Mouse (Mus musculus): Measurements from ENCODE around the gene Gpd2. TPM values are rescaled to one million over a fixed set of nuclear protein-coding genes. Genes with fewer than 3 reads are reported as not detected.

Gene Gpd2
- polyA plus RNA-seq, 1 experiment from 2014 or later, result 23.0 TPM

GRCm38 (mm10) chr2:57243987-57244386 lies 6.6 kb downstream of the Gpd2 start:
- Histone ChIP-seq H3K36me3 (replicated peaks; ENCODE audit: control insufficient read depth, insufficient read depth) (no peaks in the 10 kb centered on the region), H3K27ac (no peak overlapping the region), H3K4me3 (replicated peaks; ENCODE audit: low read length) (no peak overlapping the region), H3K4me2 (replicated peaks) (no peak overlapping the region), H3K27me3 (ENCODE audit: control insufficient read depth, insufficient read depth, low read length) (0 out of 2 replicates have a peak, but pooled peaks cover under 1% of the 10 kb centered on the region), H3K9ac (no peak overlapping the region), H3K9me3 (ENCODE audit: control insufficient read depth, low read length) (no peaks in the 10 kb centered on the region), H3K4me1 (replicated peaks; ENCODE audit: control insufficient read depth, insufficient read depth, low read length) (no peaks in the 10 kb centered on the region)
- DNase-seq (ENCODE audit: low spot score), result no peak
- 45% methylated on average over 5 of the region's 5 CpGs for WGBS
- no peak for ATAC-seq (ENCODE audit: low FRiP score)

- H3K27me3 ChIP-seq (ENCODE audit: control insufficient read depth, insufficient read depth, low read length), result no peaks in the 10 kb centered on the region
- H3K4me1 ChIP-seq (replicated peaks; ENCODE audit: control insufficient read depth, insufficient read depth, low read length), result no peaks in the 10 kb centered on the region
- no peak overlapping the region for H3K9ac ChIP-seq
- 94% methylated on average over 6 of the region's 6 CpGs for WGBS
- H3K9me3 ChIP-seq (ENCODE audit: control insufficient read depth, low read length), result no peaks in the 10 kb centered on the region
- H3K27ac ChIP-seq, result no peak overlapping the region
- ATAC-seq (ENCODE audit: low FRiP score), result no peak
- DNase-seq (ENCODE audit: low spot score), result no peak
- H3K4me2 ChIP-seq (replicated peaks), result no peak overlapping the region
- no peak overlapping the region for H3K4me3 ChIP-seq (replicated peaks; ENCODE audit: low read length)
- H3K36me3 ChIP-seq (replicated peaks; ENCODE audit: control insufficient read depth, insufficient read depth), result no peaks in the 10 kb centered on the region
Observed at GRCm38 (mm10) chr2:57245721-57246328, 8.4 kb downstream of the Gpd2 start.

GRCm38 (mm10) chr2:57250113-57250512 lies 12.7 kb downstream of the Gpd2 start:
- no peaks in the 10 kb centered on the region for H3K36me3 ChIP-seq (replicated peaks; ENCODE audit: control insufficient read depth, insufficient read depth)
- no peaks in the 10 kb centered on the region for H3K4me1 ChIP-seq (replicated peaks; ENCODE audit: control insufficient read depth, insufficient read depth, low read length)
- no peaks in the 10 kb centered on the region for H3K9me3 ChIP-seq (ENCODE audit: control insufficient read depth, low read length)
- no peak overlapping the region for H3K27ac ChIP-seq
- H3K4me3 ChIP-seq (replicated peaks; ENCODE audit: low read length), result no peak overlapping the region
- DNase-seq (ENCODE audit: low spot score) (no peak), ATAC-seq (ENCODE audit: low FRiP score) (no peak)
- WGBS, result 97% methylated on average over 3 of the region's 3 CpGs
- H3K4me2 ChIP-seq (replicated peaks), result no peak overlapping the region
- no peak overlapping the region for H3K9ac ChIP-seq
- no peaks in the 10 kb centered on the region for H3K27me3 ChIP-seq (ENCODE audit: control insufficient read depth, insufficient read depth, low read length)

- no peak for DNase-seq (ENCODE audit: low spot score)
- H3K9ac ChIP-seq, result no peak overlapping the region
- WGBS, result 89% methylated on average over 13 of the region's 13 CpGs
- H3K4me2 ChIP-seq (replicated peaks), result no peak overlapping the region
- no peak overlapping the region for H3K27ac ChIP-seq
- H3K4me1 ChIP-seq (replicated peaks; ENCODE audit: control insufficient read depth, insufficient read depth, low read length), result peaks cover 11% of the 10 kb centered on the region; the same call in 1 of the 2 replicates
- H3K27me3 ChIP-seq (ENCODE audit: control insufficient read depth, insufficient read depth, low read length), result no peaks in the 10 kb centered on the region
- no peak overlapping the region for H3K4me3 ChIP-seq (replicated peaks; ENCODE audit: low read length)
- no peak for ATAC-seq (ENCODE audit: low FRiP score)
- H3K36me3 ChIP-seq (replicated peaks; ENCODE audit: control insufficient read depth, insufficient read depth), result no peaks in the 10 kb centered on the region
- no peaks in the 10 kb centered on the region for H3K9me3 ChIP-seq (ENCODE audit: control insufficient read depth, low read length)
Observed at GRCm38 (mm10) chr2:57251636-57252317, 14.3 kb downstream of the Gpd2 start.

GRCm38 (mm10) chr2:57252542-57253301 lies 15.3 kb downstream of the Gpd2 start:
- no peak overlapping the region for H3K27ac ChIP-seq
- H3K9ac ChIP-seq, result no peak overlapping the region
- H3K4me3 ChIP-seq (replicated peaks; ENCODE audit: low read length), result no peak overlapping the region
- H3K4me1 ChIP-seq (replicated peaks; ENCODE audit: control insufficient read depth, insufficient read depth, low read length), result peaks cover 11% of the 10 kb centered on the region; the same call in 1 of the 2 replicates
- ATAC-seq (ENCODE audit: low FRiP score) (no peak), DNase-seq (ENCODE audit: low spot score) (no peak)
- H3K4me2 ChIP-seq (replicated peaks), result no peak overlapping the region
- H3K9me3 ChIP-seq (ENCODE audit: control insufficient read depth, low read length), result no peaks in the 10 kb centered on the region
- H3K36me3 ChIP-seq (replicated peaks; ENCODE audit: control insufficient read depth, insufficient read depth), result no peaks in the 10 kb centered on the region
- no peaks in the 10 kb centered on the region for H3K27me3 ChIP-seq (ENCODE audit: control insufficient read depth, insufficient read depth, low read length)
- 88% methylated on average over 10 of the region's 10 CpGs for WGBS

- Histone ChIP-seq H3K9me3 (ENCODE audit: control insufficient read depth, low read length) (no peaks in the 10 kb centered on the region), H3K4me1 (replicated peaks; ENCODE audit: control insufficient read depth, insufficient read depth, low read length) (peaks cover 11% of the 10 kb centered on the region; the same call in 1 of the 2 replicates), H3K27ac (no peak overlapping the region), H3K4me2 (replicated peaks) (no peak overlapping the region), H3K9ac (no peak overlapping the region), H3K27me3 (ENCODE audit: control insufficient read depth, insufficient read depth, low read length) (no peaks in the 10 kb centered on the region), H3K4me3 (replicated peaks; ENCODE audit: low read length) (no peak overlapping the region), H3K36me3 (replicated peaks; ENCODE audit: control insufficient read depth, insufficient read depth) (no peaks in the 10 kb centered on the region)
- ATAC-seq (ENCODE audit: low FRiP score), result no peak
- no peak for DNase-seq (ENCODE audit: low spot score)
- 91% methylated on average over 4 of the region's 4 CpGs for WGBS
Observed at GRCm38 (mm10) chr2:57254267-57254666, 16.8 kb downstream of the Gpd2 start.

GRCm38 (mm10) chr2:57255153-57255670 lies 17.8 kb downstream of the Gpd2 start:
- WGBS, result 69% methylated on average over 11 of the region's 11 CpGs
- ATAC-seq (ENCODE audit: low FRiP score) (no peak), DNase-seq (ENCODE audit: low spot score) (no peak)
- H3K9ac ChIP-seq, result no peak overlapping the region
- H3K9me3 ChIP-seq (ENCODE audit: control insufficient read depth, low read length), result no peaks in the 10 kb centered on the region
- H3K36me3 ChIP-seq (replicated peaks; ENCODE audit: control insufficient read depth, insufficient read depth), result no peaks in the 10 kb centered on the region
- no peaks in the 10 kb centered on the region for H3K27me3 ChIP-seq (ENCODE audit: control insufficient read depth, insufficient read depth, low read length)
- no peak overlapping the region for H3K4me3 ChIP-seq (replicated peaks; ENCODE audit: low read length)
- H3K4me2 ChIP-seq (replicated peaks), result no peak overlapping the region
- peaks cover 11% of the 10 kb centered on the region; the same call in 1 of the 2 replicates for H3K4me1 ChIP-seq (replicated peaks; ENCODE audit: control insufficient read depth, insufficient read depth, low read length)
- no peak overlapping the region for H3K27ac ChIP-seq

GRCm38 (mm10) chr2:57255836-57256235 lies 18.4 kb downstream of the Gpd2 start:
- ATAC-seq (ENCODE audit: low FRiP score) (no peak), DNase-seq (ENCODE audit: low spot score) (no peak)
- Histone ChIP-seq H3K9ac (no peak overlapping the region), H3K27me3 (ENCODE audit: control insufficient read depth, insufficient read depth, low read length) (no peaks in the 10 kb centered on the region), H3K4me3 (replicated peaks; ENCODE audit: low read length) (no peak overlapping the region), H3K9me3 (ENCODE audit: control insufficient read depth, low read length) (no peaks in the 10 kb centered on the region), H3K36me3 (replicated peaks; ENCODE audit: control insufficient read depth, insufficient read depth) (no peaks in the 10 kb centered on the region), H3K4me2 (replicated peaks) (no peak overlapping the region), H3K4me1 (replicated peaks; ENCODE audit: control insufficient read depth, insufficient read depth, low read length) (peaks cover 11% of the 10 kb centered on the region; the same call in 1 of the 2 replicates), H3K27ac (no peak overlapping the region)
- 49% methylated on average over 3 of the region's 3 CpGs for WGBS

GRCm38 (mm10) chr2:57256459-57256858 lies 19.0 kb downstream of the Gpd2 start:
- peaks cover 11% of the 10 kb centered on the region; the same call in 1 of the 2 replicates for H3K4me1 ChIP-seq (replicated peaks; ENCODE audit: control insufficient read depth, insufficient read depth, low read length)
- no peak overlapping the region for H3K27ac ChIP-seq
- H3K36me3 ChIP-seq (replicated peaks; ENCODE audit: control insufficient read depth, insufficient read depth), result no peaks in the 10 kb centered on the region
- 11% methylated on average over 6 of the region's 6 CpGs for WGBS
- no peak overlapping the region for H3K4me2 ChIP-seq (replicated peaks)
- ATAC-seq (ENCODE audit: low FRiP score) (no peak), DNase-seq (ENCODE audit: low spot score) (no peak)
- H3K9ac ChIP-seq, result no peak overlapping the region
- H3K9me3 ChIP-seq (ENCODE audit: control insufficient read depth, low read length), result no peaks in the 10 kb centered on the region
- H3K4me3 ChIP-seq (replicated peaks; ENCODE audit: low read length), result no peak overlapping the region
- H3K27me3 ChIP-seq (ENCODE audit: control insufficient read depth, insufficient read depth, low read length), result no peaks in the 10 kb centered on the region

Data from hindbrain, embryonic 14.5 days (tissue).